Mouse (Mus musculus) G1E (cell line): ENCODE data around the gene Kank1.

Source experiments
- CTCF ChIP-seq: IDR thresholded peaks from 2 replicates; pipeline ENCODE4 v1.5.1; 2012; ENCODE audit warnings: low read depth, low read length, inconsistent platforms, mixed read lengths
- GATA1 ChIP-seq: IDR thresholded peaks from 2 replicates; pipeline ENCODE4 v1.6.1; 2012; ENCODE audit warnings: borderline replicate concordance, low read length, inconsistent platforms, mixed read lengths
- GATA2 ChIP-seq: IDR thresholded peaks from 2 replicates; pipeline ENCODE4 v1.6.1; 2012; ENCODE audit warnings: low read depth, low read length, inconsistent platforms, borderline replicate concordance
- POLR2AphosphoS5 ChIP-seq: IDR thresholded peaks from 2 replicates; pipeline ENCODE4 v1.6.1; 2012; ENCODE audit warnings: low read depth, low read length, inconsistent platforms; ENCODE audit not compliant: insufficient replicate concordance
- TAL1 ChIP-seq: conservative IDR thresholded peaks from 2 replicates; pipeline ENCODE4 v1.6.1; 2012; ENCODE audit warnings: low read depth, low read length, inconsistent platforms, mixed read lengths

GRCm38 (mm10) chr19:25221964-25222640 lies 14.7 kb upstream of the Kank1 start:
- TF ChIP-seq GATA1 (no peak), CTCF (no peak), TAL1 (no peak), POLR2AphosphoS5 (no peak), GATA2 (no peak)
